Mouse (Mus musculus): ENCODE results near the gene Grin2c.

DNA sequence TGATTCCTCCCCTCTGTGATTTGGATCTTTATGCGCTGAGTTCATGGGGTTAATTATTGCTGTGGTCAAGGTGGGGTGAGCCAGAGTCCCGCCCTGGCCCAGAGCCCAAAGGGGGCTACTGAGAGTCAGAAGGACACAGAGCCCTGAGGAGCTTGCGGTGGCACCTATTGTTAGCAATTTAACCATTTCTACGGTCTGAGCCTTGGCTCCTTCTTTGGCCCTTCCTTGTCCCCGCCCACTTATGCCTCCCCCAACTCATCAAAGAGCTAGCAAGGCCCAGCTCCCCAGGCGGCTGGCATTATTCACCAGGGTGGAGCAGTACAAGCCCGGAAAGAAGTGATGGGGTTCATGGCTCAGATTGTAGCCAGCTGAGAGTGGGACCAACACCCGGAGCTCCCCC is 39.8 kb upstream of the Grin2c start, which contains the start of gene Otop2:
- TF ChIP-seq CTCF (IDR thresholded peaks at IDR 0.05; ENCODE audit: extremely low read depth, insufficient read depth, low read length): no peak
- no peak for TF ChIP-seq POLR2A (IDR thresholded peaks at IDR 0.05; ENCODE audit: extremely low read depth, insufficient read depth, low read length)
